Mouse (Mus musculus) mature B cell (primary cell): ENCODE measurements around the gene Fbxo28.

Experiments
- in situ Hi-C: fragments of 300-500 bp; cut with MboI; formaldehyde crosslinking; loops from 2 replicates; pipeline ENCODE4 v1.14.3; 2019

Fbxo28 gene

DNA sequence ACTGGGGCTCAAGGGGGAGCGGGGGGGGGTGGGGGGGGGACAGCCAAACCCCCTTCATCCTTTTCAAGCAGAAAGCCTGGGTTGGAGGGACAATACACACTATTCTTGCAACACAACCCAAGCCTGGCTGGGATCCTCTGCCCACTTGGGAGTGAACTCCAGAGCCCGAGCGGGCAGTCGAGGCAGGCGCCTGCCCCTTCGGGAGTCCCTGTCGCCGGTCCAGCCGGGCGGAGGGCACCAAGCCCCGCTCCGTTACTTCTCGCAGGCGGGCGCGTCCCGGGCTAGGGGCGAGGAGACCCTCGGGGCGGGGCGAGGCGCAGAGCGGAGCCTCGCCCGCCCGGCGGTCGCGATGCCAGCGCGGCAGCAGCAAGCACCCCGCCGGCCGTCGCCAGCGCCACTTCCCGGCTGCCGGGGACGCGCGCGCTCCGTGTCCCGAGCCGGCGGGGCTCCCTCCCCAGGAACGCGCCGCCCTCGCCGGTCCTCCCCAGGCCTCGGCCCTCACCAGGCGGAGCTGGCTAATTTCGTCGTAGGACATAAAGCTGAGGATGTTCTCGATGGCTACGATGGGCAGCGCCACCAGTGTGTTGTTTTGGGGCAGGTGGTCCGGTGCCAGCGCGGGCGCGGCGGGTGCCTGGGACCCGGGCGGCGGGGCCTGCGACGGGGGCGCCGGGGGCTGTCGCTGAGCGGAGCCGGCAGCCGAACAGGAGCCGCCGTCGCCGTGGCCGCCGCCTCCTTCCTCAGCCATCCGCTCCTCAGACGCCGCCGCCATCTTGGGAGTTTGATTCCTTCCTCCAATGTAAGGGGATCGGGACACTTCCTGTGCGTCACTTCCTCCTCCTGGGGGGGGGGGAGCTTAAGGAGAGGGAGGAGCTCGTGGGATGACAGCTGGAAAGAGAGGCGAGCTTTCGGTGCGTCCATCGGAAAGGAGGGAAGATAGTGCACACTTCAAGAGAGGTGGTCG, at the start of gene Fbxo28:
TSS of gene Fbxo28 (minus strand) at position 809 of the 961 bp plus-strand sequence.
- in situ Hi-C loops, result no loop called here

- in situ Hi-C loops, result no loop called here
Observed at GRCm38 (mm10) chr1:182388729-182389128, 47.3 kb upstream of the Fbxo28 start.

DNA sequence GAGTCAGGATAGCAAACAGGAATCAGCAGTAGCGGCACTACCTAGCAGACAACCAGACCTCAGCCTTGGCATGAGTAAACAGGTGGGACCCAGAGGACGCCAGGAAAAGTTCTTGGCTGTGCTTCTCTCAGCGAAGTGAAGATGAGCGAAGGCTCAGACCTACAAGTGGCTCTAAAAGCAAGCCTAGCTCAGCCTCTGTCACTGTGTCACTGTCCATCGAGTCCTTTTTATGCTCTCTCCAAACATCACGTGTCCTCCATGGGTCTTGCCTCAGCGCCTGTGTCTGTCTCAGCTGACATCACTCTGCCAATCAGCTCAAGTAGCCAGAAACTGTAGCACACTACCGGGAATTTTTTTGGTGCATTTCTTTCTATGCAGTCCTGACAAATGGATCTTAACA, 45.0 kb upstream of the Fbxo28 start:
- in situ Hi-C loops, result no loop called here

DNA sequence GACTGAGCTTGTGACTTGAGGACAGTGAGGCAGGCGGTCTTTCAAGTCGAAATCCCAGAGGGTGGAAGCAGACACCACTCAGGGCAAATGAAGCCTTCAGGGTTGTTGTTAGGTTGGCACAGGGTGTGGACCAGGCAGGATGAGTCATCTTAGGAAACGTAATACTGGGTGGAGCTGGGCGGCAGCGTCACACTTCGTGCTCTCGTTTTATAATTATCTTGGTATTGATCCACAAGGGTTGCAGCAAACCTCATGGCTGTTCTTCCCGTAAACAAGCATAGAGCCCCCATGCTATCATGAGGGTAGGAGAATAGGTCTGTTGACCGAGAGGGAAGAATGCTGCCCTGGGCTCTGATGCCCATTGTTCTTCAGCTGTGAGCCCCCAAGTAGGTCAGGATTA, 41.7 kb upstream of the Fbxo28 start:
- in situ Hi-C loops, result no loop called here

- in situ Hi-C loops, result no loop called here
Observed at GRCm38 (mm10) chr1:182381327-182381726, 39.9 kb upstream of the Fbxo28 start.

GRCm38 (mm10) chr1:182380683-182381082, 39.3 kb upstream of the Fbxo28 start:
- in situ Hi-C loops, result no loop called here

- in situ Hi-C loops, result loop anchor here (10.0 kb wide), 1 partner anchor 156 kb away; no protein-coding TSS in a partner anchor
Observed at GRCm38 (mm10) chr1:182378876-182379275, 37.4 kb upstream of the Fbxo28 start.

- in situ Hi-C loops, result loop anchor here (10.0 kb wide), 1 partner anchor 156 kb away; no protein-coding TSS in a partner anchor
Observed at GRCm38 (mm10) chr1:182378205-182378835, 36.9 kb upstream of the Fbxo28 start.

DNA sequence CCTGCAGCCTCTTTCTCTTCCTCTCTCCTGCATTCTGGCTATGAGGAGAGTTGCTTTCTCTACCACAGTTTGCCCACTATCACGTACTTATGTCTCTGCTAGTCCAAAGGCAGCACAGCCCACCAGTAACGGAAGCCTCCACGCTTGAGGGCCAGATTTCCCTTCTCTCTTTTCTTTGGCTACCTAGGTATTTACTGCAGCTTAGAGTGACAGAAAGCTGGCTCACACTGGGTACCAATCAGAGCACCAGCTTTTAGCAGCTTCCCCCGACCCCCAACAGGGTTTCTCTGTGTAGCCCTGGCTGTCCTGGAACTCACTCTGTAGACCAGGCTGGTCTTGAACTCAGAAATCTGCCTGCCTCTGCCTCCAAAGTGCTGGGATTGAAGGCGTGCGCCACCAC, 36.1 kb upstream of the Fbxo28 start:
- in situ Hi-C loops, result loop anchor here (10.0 kb wide), 1 partner anchor 157 kb away; no protein-coding TSS in a partner anchor

- in situ Hi-C loops, result loop anchor here (10.0 kb wide), 1 partner anchor 158 kb away; no protein-coding TSS in a partner anchor
Observed at GRCm38 (mm10) chr1:182376826-182377225, 35.4 kb upstream of the Fbxo28 start.

GRCm38 (mm10) chr1:182376221-182376620, 34.8 kb upstream of the Fbxo28 start:
- in situ Hi-C loops, result loop anchor here (10.0 kb wide), 1 partner anchor 159 kb away; no protein-coding TSS in a partner anchor

- in situ Hi-C loops, result loop anchor here (10.0 kb wide), 1 partner anchor 163 kb away; no protein-coding TSS in a partner anchor
Observed at GRCm38 (mm10) chr1:182371891-182372290, 30.5 kb upstream of the Fbxo28 start.

- in situ Hi-C loops, result no loop called here
Observed at GRCm38 (mm10) chr1:182369435-182369834, 28.0 kb upstream of the Fbxo28 start.

- in situ Hi-C loops, result no loop called here
Observed at GRCm38 (mm10) chr1:182368782-182369181, 27.4 kb upstream of the Fbxo28 start.

DNA sequence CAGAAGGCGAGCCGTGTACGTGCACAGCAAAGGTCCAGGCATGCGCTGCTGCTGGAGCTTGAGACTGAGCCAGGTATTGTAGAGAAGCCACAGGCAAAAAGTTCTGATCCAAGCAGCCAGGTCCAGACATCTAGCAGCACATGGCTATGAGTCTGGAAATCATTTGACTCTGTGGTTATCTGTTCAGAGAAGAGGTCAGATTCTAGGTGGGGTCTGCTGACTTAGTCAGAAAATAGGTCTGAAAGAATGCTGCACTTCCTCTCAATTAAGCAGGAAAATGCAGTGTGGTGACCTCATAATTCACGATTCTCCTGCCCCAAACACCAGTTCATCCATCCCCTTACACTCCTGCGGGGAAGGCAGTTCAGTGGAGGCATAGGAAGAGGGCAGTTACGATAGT, 26.9 kb upstream of the Fbxo28 start:
- in situ Hi-C loops, result no loop called here

GRCm38 (mm10) chr1:182363683-182364404, 22.4 kb upstream of the Fbxo28 start:
- in situ Hi-C loops, result no loop called here

DNA sequence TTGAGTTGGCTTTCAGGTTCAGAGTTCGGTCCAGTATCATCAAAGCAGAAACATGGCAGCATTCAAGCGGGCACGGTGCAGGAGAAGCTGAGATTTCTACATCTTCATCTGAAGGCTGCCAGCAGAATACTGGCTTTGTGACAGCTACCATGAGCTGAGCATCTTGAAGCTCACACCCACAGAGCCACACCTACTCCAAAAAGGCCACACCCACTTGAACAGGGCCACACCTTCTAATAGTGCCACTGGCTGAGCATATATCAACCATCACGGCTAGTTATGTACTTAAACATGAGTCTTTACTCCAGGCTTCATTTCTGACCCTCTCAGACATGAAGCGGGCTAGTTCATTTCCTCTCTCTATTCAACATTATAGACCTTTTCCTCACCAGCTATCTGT, 21.3 kb upstream of the Fbxo28 start:
- in situ Hi-C loops, result no loop called here

GRCm38 (mm10) chr1:182358133-182358532, 16.7 kb upstream of the Fbxo28 start:
- in situ Hi-C loops, result no loop called here

DNA sequence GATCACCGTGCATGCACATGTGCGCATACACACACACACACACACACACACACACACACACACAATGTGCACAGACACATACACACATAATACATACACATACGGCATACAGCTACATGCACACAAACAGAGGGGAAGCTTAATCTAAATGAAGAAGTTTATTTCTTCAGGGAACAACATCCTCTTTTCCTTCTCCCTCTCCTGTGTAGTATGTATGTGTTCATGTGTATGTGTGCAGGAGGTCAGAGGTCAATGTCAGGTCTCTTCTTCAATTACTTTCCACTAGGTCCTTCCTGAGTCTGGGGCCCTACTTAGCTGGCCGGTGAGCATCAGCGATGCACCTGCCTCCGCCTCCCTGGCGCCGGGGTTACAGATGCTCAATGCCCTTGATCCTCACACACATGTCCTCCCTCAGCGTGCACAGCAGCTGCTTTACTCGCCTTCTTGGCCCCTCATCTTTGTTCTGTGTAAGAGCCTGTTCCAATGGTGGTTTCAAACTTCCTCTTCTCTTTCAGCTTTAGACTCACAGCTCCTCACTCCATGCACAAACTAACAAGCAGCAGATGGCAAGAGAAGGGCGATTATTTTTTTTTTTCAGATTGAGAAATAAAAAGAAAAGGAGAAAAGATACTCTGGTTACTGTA, 13.2 kb upstream of the Fbxo28 start:
- in situ Hi-C loops, result no loop called here

DNA sequence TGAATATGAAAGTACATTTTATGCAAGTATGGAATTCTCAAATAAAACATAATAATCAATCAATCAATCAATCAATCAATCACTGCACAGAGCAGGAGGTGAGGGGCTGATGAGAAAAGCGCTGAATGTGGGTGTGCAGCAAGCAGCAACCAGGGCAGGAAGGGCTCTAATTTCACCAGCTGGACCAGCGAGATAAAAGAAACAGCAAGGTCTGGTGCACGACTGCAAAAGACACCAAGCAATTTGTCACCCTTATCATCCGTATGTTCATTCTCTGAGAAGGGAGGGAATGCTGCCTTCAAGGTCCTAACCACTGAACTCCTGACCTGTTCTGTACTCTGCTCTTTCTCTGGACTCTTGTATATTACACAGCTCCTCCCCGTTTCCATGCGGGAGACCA, 8.1 kb upstream of the Fbxo28 start:
- in situ Hi-C loops, result no loop called here

GRCm38 (mm10) chr1:182346491-182346890, 5.1 kb upstream of the Fbxo28 start:
- in situ Hi-C loops, result no loop called here
